Mouse (Mus musculus) left cerebral cortex, postnatal 14 days (tissue): ENCODE measurements at regions not wholly inside any gene's neighbourhood (a gene's known extent, or its start where the extent isn't known, plus 50 kb on each side); places are given as distances from the start of the nearest gene placed in this dataset.

Experiments
- DNase-seq, 2 experiments: peaks; one replicate each; pipeline ENCODE4 v3.0.0; 2021 to 2022; ENCODE audit warnings: low spot score in 2 of 2, mixed read lengths in 1 of 2
- intact Hi-C: fragments of 180-260 bp; cut with DNase I; formaldehyde crosslinking; loops from one replicate; pipeline ENCODE4 v1.15.1; 2025

GRCm38 (mm10) chr10:24357636-24358035 is 134.3 kb downstream of the Moxd1 start:
- intact Hi-C loops, result no loop called here
- no peak for DNase-seq

DNA sequence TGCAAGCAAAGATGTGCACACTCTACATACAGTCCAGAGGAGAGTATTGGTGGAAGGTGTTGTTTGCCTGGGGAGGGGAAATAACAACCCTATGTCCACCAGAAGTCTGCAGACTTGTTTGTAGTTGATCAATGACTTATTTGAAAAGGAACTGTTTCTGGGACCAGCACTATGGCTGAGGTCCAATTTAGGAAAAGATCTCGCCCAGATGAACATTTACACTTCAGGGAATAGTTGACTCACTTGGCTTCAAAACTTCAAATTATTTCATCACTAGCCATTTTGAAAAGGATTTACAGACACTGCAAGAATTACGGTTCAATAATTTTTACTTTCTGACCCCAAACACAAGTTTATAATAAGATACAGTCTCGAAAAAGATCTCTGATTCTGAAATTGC is 138.1 kb downstream of the Moxd1 start:
- DNase-seq, result no peak
- intact Hi-C loops, result no loop called here

- no peak for DNase-seq
- intact Hi-C loops, result no loop called here
These were observed 142.1 kb downstream of the Moxd1 start for GRCm38 (mm10) chr10:24365369-24365768.

GRCm38 (mm10) chr10:24367010-24367409 is 143.7 kb downstream of the Moxd1 start:
- intact Hi-C loops, result no loop called here

GRCm38 (mm10) chr10:24373957-24374356 is 150.6 kb downstream of the Moxd1 start:
- DNase-seq, result no peak
- intact Hi-C loops, result no loop called here

More at GRCm38 (mm10) chr10:24367010-24367409, 143.7 kb downstream of the Moxd1 start:
- DNase-seq, result no peak

GRCm38 (mm10) chr10:24379291-24379690 is 156.0 kb downstream of the Moxd1 start:
- intact Hi-C loops, result no loop called here

DNA sequence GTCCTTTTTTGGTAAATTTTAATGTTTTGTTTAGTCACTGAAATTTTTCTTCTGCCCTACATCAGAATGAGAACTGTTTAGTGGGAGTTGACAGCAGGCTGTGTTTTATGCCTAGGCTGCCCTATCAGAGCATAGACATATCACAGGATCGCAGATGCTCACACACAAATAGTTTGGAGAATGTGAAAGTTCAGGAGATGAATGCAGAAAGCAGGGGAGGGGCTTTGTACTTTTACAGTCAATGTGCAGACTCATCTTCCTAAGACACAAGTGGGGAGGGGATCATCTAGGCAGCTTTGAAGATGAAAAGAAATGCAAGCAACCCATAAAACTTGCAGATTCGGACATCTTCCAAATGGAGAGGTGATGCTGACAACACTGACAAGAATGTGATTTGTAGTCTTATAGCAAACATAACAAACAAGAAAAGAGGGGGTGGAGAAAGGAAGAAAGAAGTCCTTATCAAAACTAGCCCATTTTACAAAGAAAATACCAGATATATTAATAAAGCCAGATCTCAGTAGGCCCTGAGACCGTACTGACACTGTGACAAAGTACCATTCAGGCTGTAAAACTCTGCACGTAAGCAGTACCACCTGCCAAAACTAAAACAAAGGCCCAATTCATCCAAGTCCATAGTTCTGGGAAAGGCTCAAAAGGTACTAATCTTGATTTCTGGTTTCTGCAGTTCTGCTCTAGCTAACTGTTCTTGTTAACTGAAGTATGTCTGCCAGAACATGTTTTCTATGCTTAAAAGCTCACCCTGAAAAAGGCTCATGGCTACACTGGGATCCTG is 157.4 kb downstream of the Moxd1 start:
- intact Hi-C loops, result no loop called here

More at GRCm38 (mm10) chr10:24379291-24379690, 156.0 kb downstream of the Moxd1 start:
- no peak for DNase-seq

DNA sequence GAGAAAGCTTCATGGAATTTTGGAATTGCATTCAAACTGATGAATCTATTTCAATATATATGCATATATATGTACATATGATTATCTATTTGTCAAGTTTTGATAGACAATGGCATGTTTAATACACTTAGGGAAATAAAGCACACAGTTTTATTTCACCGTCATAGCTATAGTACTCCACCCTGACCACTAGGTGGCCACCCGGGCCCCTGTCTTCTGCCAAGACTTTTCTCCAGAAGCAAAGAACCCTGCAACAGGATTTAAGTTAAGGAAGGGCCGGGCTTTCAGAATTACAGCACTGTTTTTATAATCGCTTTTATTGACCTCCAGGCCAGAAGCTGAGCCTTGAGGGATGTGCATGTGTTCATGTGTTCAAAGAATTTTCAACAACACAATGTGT is 158.6 kb downstream of the Moxd1 start:
- DNase-seq, result peak; percentile 17 to 41
- intact Hi-C loops, result loop anchor here (1.0 kb wide), 1 partner anchor 209 kb away; no protein-coding TSS in a partner anchor

More for the DNA sequence above, 157.4 kb downstream of the Moxd1 start:
- no peak for DNase-seq

GRCm38 (mm10) chr10:24384061-24384460 is 160.7 kb downstream of the Moxd1 start:
- intact Hi-C loops, result no loop called here

DNA sequence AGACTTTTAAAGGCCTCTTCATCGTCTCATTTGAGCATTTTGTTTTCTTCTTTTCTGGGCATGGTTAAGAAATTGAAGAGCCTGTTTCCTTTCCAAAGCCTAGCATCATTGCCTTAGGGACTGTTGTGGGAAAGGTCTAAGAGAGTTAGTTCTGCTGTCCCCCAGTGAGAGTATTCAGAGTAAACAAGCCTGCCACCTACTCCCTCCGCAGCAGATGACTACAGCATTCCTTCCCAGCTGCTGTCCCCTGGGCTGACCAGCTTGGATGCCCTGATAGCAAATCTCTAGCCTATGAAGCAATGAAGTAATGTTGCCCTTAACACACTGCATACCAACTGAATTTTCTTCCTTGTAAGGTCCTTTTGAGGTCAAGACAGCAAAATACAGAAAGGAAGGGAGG is 164.9 kb downstream of the Moxd1 start:
- DNase-seq, result no peak
- intact Hi-C loops, result no loop called here

More at GRCm38 (mm10) chr10:24384061-24384460, 160.7 kb downstream of the Moxd1 start:
- no peak for DNase-seq

GRCm38 (mm10) chr10:24391039-24391438 is 167.7 kb downstream of the Moxd1 start:
- DNase-seq, result no peak
- intact Hi-C loops, result no loop called here

GRCm38 (mm10) chr10:24392066-24392465 is 168.7 kb downstream of the Moxd1 start:
- intact Hi-C loops, result no loop called here
- DNase-seq, result no peak

DNA sequence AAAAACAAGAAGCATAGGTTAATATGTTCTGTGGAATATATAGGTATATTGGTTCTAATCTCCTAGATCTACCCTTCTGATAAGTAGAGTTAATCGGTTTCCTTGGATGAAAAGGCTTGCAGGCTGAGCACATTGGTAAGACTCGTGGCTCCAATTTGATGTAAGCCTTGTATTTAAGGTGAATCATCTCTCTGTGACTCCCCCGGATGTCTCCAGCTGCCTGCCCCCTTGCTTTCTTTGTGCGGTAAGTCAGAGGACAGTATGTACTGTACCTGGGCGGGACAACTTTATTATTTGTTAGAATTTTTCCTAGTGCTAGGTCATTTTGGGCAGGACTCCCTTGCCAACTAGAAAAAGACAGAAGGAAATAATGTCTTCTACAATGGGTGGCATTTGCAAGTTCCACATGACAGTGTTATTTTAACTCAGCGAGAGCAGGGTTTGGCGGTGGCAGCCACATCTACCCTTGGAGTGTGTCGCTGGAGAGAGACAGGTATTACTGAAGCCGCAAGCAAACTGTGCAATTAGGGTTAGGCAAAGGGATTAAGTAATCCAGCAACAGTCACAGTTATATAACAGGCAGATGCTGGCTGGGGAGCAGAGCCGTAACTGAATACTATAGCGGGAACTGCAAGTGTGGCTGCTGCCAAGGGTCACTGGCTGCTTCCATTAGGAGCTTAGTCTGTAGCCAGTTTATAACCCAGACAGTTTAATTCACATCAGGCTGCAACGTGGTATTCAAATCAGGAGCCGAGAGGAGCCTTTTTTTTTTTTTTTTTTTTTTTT is 172.9 kb downstream of the Moxd1 start:
- intact Hi-C loops, result no loop called here
- peak in 1 of 2 experiments; percentile 10 for DNase-seq

DNA sequence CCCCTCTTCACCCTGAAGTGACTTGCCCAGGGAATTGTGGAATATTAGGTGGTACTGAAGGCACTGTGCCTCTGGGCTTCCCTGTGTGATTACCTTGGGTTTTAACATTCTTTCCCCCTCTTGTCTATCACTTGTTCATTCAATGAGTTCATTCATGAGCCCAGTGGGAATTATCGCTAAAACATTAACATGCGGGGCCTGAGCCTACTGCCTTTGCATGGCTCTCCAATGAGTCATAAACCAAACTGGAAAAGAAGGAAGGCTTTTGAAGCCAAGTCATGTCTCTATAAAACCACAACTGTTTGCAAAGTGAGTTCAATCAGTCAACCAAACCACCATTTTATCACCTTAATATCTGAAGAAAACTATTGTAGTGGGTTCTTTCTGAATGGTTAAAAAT is 173.8 kb downstream of the Moxd1 start:
- no peak for DNase-seq
- intact Hi-C loops, result no loop called here

GRCm38 (mm10) chr10:24404851-24405250 is 181.5 kb downstream of the Moxd1 start:
- no peak for DNase-seq
- intact Hi-C loops, result no loop called here

GRCm38 (mm10) chr10:24406953-24407352 is 183.6 kb downstream of the Moxd1 start:
- intact Hi-C loops, result no loop called here
- no peak for DNase-seq

GRCm38 (mm10) chr10:24407411-24408227 is 184.3 kb downstream of the Moxd1 start:
- intact Hi-C loops, result no loop called here
- no peak for DNase-seq

- intact Hi-C loops, result loop anchor here (5.0 kb wide), 1 partner anchor 212 kb away; no protein-coding TSS in a partner anchor
- no peak for DNase-seq
These were observed 185.3 kb upstream of the Ccn2 start for GRCm38 (mm10) chr10:24409976-24410375.

- DNase-seq, result no peak
- intact Hi-C loops, result loop anchor here (5.0 kb wide), 1 partner anchor 211 kb away; no protein-coding TSS in a partner anchor
These were observed 184.4 kb upstream of the Ccn2 start for GRCm38 (mm10) chr10:24410885-24411284.
